Mouse (Mus musculus): ENCODE results near the gene Nipbl. TPM values are rescaled to one million over a fixed set of nuclear protein-coding genes. Genes with fewer than 3 reads are reported as not detected.
"Not testable (repeated sequence)": the region's sequence is repeated elsewhere in the genome, so short reads cannot be mapped to it uniquely, and the experiment has no call there.

Nipbl gene
- polyA plus RNA-seq (2014; fragmentation: Nextera tagmentation; extraction: Ambion mirVana) = 20.3 and 20.9 TPM in 2 replicates

- peak within 1 kb of the TSS; percentile 99 for H3K9ac ChIP-seq (ENCODE audit: low read depth, low read length)
- H3K27me3 ChIP-seq (replicated peaks; ENCODE audit: control insufficient read depth, insufficient read depth, low read length) = no peaks in the 10 kb centered on the region
- H3K4me3 ChIP-seq (ENCODE audit: low read depth, low read length) = peak within 1 kb of the TSS; percentile 98
- peak within 1 kb of the TSS; percentile 100 for H3K27ac ChIP-seq (replicated peaks; ENCODE audit: low read depth, low read length)
- DNase-seq (ENCODE audit: low spot score) (peak; percentile 98), ATAC-seq (ENCODE audit: low read depth) (peak; percentile 89)
- WGBS = under 1% methylated on average over 60 of the region's 102 CpGs
- H3K4me2 ChIP-seq (ENCODE audit: low read depth, low read length) = peak within 1 kb of the TSS; percentile 98
- H3K4me1 ChIP-seq (ENCODE audit: control insufficient read depth, insufficient read depth, low read length) = peaks cover 15% of the 10 kb centered on the region
- H3K36me3 ChIP-seq (ENCODE audit: control insufficient read depth, insufficient read depth, low read length) = no peaks in the 10 kb centered on the region
- no peaks in the 10 kb centered on the region for H3K9me3 ChIP-seq (ENCODE audit: control insufficient read depth, low read length)
Measured at GRCm38 (mm10) chr15:8443926-8444889, at the start of gene Nipbl. TSS of gene Nipbl (minus strand) at chr15:8444463.

GRCm38 (mm10) chr15:8485261-8485660, 41.0 kb upstream of the Nipbl start:
- Histone ChIP-seq H3K4me3 (ENCODE audit: low read depth, low read length) (no peak overlapping the region), H3K4me2 (ENCODE audit: low read depth, low read length) (no peak overlapping the region), H3K27me3 (replicated peaks; ENCODE audit: control insufficient read depth, insufficient read depth, low read length) (no peaks in the 10 kb centered on the region), H3K4me1 (ENCODE audit: control insufficient read depth, insufficient read depth, low read length) (no peaks in the 10 kb centered on the region), H3K9me3 (ENCODE audit: control insufficient read depth, low read length) (no peaks in the 10 kb centered on the region), H3K9ac (ENCODE audit: low read depth, low read length) (no peak overlapping the region), H3K27ac (replicated peaks; ENCODE audit: low read depth, low read length) (no peak overlapping the region), H3K36me3 (ENCODE audit: control insufficient read depth, insufficient read depth, low read length) (no peaks in the 10 kb centered on the region)
- WGBS = 70% methylated on average over 6 of the region's 6 CpGs
- peak; percentile 16 for DNase-seq (ENCODE audit: low spot score)
- no peak for ATAC-seq (ENCODE audit: low read depth)

GRCm38 (mm10) chr15:8469006-8469575, 24.8 kb upstream of the Nipbl start:
- Histone ChIP-seq H3K4me3 (ENCODE audit: low read depth, low read length) (no peak overlapping the region), H3K4me2 (ENCODE audit: low read depth, low read length) (no peak overlapping the region), H3K4me1 (ENCODE audit: control insufficient read depth, insufficient read depth, low read length) (no peaks in the 10 kb centered on the region), H3K27me3 (replicated peaks; ENCODE audit: control insufficient read depth, insufficient read depth, low read length) (no peaks in the 10 kb centered on the region), H3K9ac (ENCODE audit: low read depth, low read length) (no peak overlapping the region), H3K36me3 (ENCODE audit: control insufficient read depth, insufficient read depth, low read length) (no peaks in the 10 kb centered on the region), H3K9me3 (ENCODE audit: control insufficient read depth, low read length) (no peaks in the 10 kb centered on the region), H3K27ac (replicated peaks; ENCODE audit: low read depth, low read length) (no peak overlapping the region)
- ATAC-seq (ENCODE audit: low read depth) (no peak), DNase-seq (ENCODE audit: low spot score) (no peak)
- 66% methylated on average over 4 of the region's 4 CpGs for WGBS

DNA sequence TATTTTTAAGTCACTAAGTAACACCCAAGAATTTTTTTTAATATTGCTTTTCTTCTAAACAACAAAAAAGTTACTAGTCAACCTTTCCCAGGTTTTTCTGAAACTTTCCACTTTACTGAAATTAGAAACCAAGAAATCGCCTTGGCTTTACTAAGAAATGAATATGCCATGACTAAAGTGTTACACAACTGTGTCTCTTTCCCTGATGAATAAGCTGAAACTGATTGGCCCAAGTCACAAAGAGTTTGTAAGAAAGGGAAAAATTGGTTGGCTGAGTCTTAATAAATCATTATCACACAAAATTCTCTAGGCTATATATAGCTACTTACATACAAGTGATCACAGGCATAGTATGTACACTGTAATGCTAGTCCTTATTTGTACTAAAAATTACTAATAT, 19.3 kb upstream of the Nipbl start:
- Histone ChIP-seq H3K9ac (ENCODE audit: low read depth, low read length) (no peak overlapping the region), H3K27ac (replicated peaks; ENCODE audit: low read depth, low read length) (no peak overlapping the region), H3K4me3 (ENCODE audit: low read depth, low read length) (no peak overlapping the region), H3K4me2 (ENCODE audit: low read depth, low read length) (no peak overlapping the region), H3K9me3 (ENCODE audit: control insufficient read depth, low read length) (no peaks in the 10 kb centered on the region), H3K36me3 (ENCODE audit: control insufficient read depth, insufficient read depth, low read length) (no peaks in the 10 kb centered on the region), H3K27me3 (replicated peaks; ENCODE audit: control insufficient read depth, insufficient read depth, low read length) (no peaks in the 10 kb centered on the region), H3K4me1 (ENCODE audit: control insufficient read depth, insufficient read depth, low read length) (no peaks in the 10 kb centered on the region)
- ATAC-seq (ENCODE audit: low read depth) (no peak), DNase-seq (ENCODE audit: low spot score) (no peak)
- WGBS = 75% methylated on average over 1 of the region's 1 CpGs

GRCm38 (mm10) chr15:8462780-8463179, 18.5 kb upstream of the Nipbl start:
- Histone ChIP-seq H3K9me3 (ENCODE audit: control insufficient read depth, low read length) (no peaks in the 10 kb centered on the region), H3K27me3 (replicated peaks; ENCODE audit: control insufficient read depth, insufficient read depth, low read length) (no peaks in the 10 kb centered on the region), H3K4me3 (ENCODE audit: low read depth, low read length) (no peak overlapping the region), H3K27ac (replicated peaks; ENCODE audit: low read depth, low read length) (no peak overlapping the region), H3K36me3 (ENCODE audit: control insufficient read depth, insufficient read depth, low read length) (no peaks in the 10 kb centered on the region), H3K4me2 (ENCODE audit: low read depth, low read length) (no peak overlapping the region), H3K4me1 (ENCODE audit: control insufficient read depth, insufficient read depth, low read length) (no peaks in the 10 kb centered on the region), H3K9ac (ENCODE audit: low read depth, low read length) (no peak overlapping the region)
- no peak for DNase-seq (ENCODE audit: low spot score)
- 88% methylated on average over 4 of the region's 4 CpGs for WGBS
- ATAC-seq (ENCODE audit: low read depth) = no peak

GRCm38 (mm10) chr15:8460871-8461270, 16.6 kb upstream of the Nipbl start:
- ATAC-seq (ENCODE audit: low read depth) (no peak), DNase-seq (ENCODE audit: low spot score) (no peak)
- Histone ChIP-seq H3K36me3 (ENCODE audit: control insufficient read depth, insufficient read depth, low read length) (no peaks in the 10 kb centered on the region), H3K4me1 (ENCODE audit: control insufficient read depth, insufficient read depth, low read length) (no peaks in the 10 kb centered on the region), H3K9me3 (ENCODE audit: control insufficient read depth, low read length) (no peaks in the 10 kb centered on the region), H3K9ac (ENCODE audit: low read depth, low read length) (no peak overlapping the region), H3K4me2 (ENCODE audit: low read depth, low read length) (no peak overlapping the region), H3K4me3 (ENCODE audit: low read depth, low read length) (no peak overlapping the region), H3K27ac (replicated peaks; ENCODE audit: low read depth, low read length) (no peak overlapping the region), H3K27me3 (replicated peaks; ENCODE audit: control insufficient read depth, insufficient read depth, low read length) (no peaks in the 10 kb centered on the region)
- 69% methylated on average over 2 of the region's 2 CpGs for WGBS

DNA sequence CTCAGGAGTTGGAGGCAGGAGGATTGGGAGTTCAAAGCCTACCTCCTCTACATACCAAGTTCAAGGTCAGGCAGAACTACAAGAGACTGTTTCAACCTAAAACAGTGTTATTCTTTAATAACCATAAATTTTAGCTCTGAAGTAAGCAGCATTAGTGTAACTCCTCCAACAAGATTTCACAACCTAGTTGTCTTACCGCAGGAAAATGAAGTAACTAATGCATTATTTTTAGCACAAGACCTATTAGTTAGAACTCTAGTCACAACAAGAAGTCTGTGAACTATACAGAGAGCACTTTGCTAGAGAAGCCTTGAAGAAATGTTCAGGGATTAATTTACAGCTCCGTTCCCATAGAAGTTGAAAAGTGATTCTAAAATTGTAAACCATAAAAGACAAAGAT, 15.7 kb upstream of the Nipbl start:
- Histone ChIP-seq H3K27me3 (replicated peaks; ENCODE audit: control insufficient read depth, insufficient read depth, low read length) (no peaks in the 10 kb centered on the region), H3K36me3 (ENCODE audit: control insufficient read depth, insufficient read depth, low read length) (no peaks in the 10 kb centered on the region), H3K9me3 (ENCODE audit: control insufficient read depth, low read length) (no peaks in the 10 kb centered on the region), H3K9ac (ENCODE audit: low read depth, low read length) (no peak overlapping the region), H3K4me1 (ENCODE audit: control insufficient read depth, insufficient read depth, low read length) (no peaks in the 10 kb centered on the region), H3K4me3 (ENCODE audit: low read depth, low read length) (no peak overlapping the region), H3K4me2 (ENCODE audit: low read depth, low read length) (no peak overlapping the region), H3K27ac (replicated peaks; ENCODE audit: low read depth, low read length) (no peak overlapping the region)
- 84% methylated on average over 2 of the region's 2 CpGs for WGBS
- ATAC-seq (ENCODE audit: low read depth) (no peak), DNase-seq (ENCODE audit: low spot score) (no peak)

- DNase-seq (ENCODE audit: low spot score); H3K9me3 ChIP-seq (ENCODE audit: control insufficient read depth, low read length); H3K36me3 ChIP-seq (ENCODE audit: control insufficient read depth, insufficient read depth, low read length); H3K27me3 ChIP-seq (replicated peaks; ENCODE audit: control insufficient read depth, insufficient read depth, low read length); H3K9ac ChIP-seq (ENCODE audit: low read depth, low read length); H3K27ac ChIP-seq (replicated peaks; ENCODE audit: low read depth, low read length); H3K4me2 ChIP-seq (ENCODE audit: low read depth, low read length); ATAC-seq (ENCODE audit: low read depth); H3K4me1 ChIP-seq (ENCODE audit: control insufficient read depth, insufficient read depth, low read length); H3K4me3 ChIP-seq (ENCODE audit: low read depth, low read length): not testable (repeated sequence)
- 80% methylated on average over 1 of the region's 2 CpGs for WGBS
Measured at GRCm38 (mm10) chr15:8456223-8456622, 12.0 kb upstream of the Nipbl start.

Data from embryonic facial prominence, embryonic 14.5 days (tissue).